In genomic region chr4:91375372-91375687, GRCm38 (mm10) we compare ENCODE assay signal across 10 mouse cellular contexts. TPM values are rescaled to one million over a fixed set of nuclear protein-coding genes. Genes with fewer than 3 reads are reported as not detected.
DNase-seq lines count a peak whose midpoint lies in the region; ATAC-seq and TF ChIP-seq lines count a peak whose summit lies in the region.
"Had no signal": no experiment of that assay in that cellular context is flagged by ENCODE, and none has a peak within 500 bp of the region (broad histone marks: within the 10 kb centered on the region; RNA-seq: fewer than 3 reads in every experiment).

No protein-coding gene starts in this region.

- H3K9me3 ChIP-seq in heart, embryonic 11.5 days (replicated peaks; ENCODE audit: control insufficient read depth, low read length): no peaks in the 10 kb centered on the region
- no peaks in the 10 kb centered on the region for H3K9me3 ChIP-seq in hindbrain, embryonic 10.5 days
- H3K9me3 ChIP-seq in midbrain, embryonic 11.5 days (ENCODE audit: control insufficient read depth, low read length): no peaks in the 10 kb centered on the region

- no peaks in the 10 kb centered on the region for H3K36me3 ChIP-seq in heart, embryonic 11.5 days (ENCODE audit: control insufficient read depth, insufficient read depth, low read length)
- H3K36me3 ChIP-seq in hindbrain, embryonic 10.5 days: no peaks in the 10 kb centered on the region
- H3K36me3 ChIP-seq in midbrain, embryonic 11.5 days (ENCODE audit: control insufficient read depth, insufficient read depth, low read length): no peaks in the 10 kb centered on the region

- H3K9ac ChIP-seq in heart, embryonic 11.5 days (ENCODE audit: low read depth, low read length): no peak overlapping the region
- H3K9ac ChIP-seq in midbrain, embryonic 11.5 days (ENCODE audit: low read length): peak overlapping the region; percentile 66

- H3K4me3 ChIP-seq in heart, embryonic 11.5 days (ENCODE audit: low read depth, low read length): peak overlapping the region; percentile 43
- H3K4me3 ChIP-seq in bone marrow macrophage, adult 2 months (ENCODE audit: insufficient read depth, low read length): peak overlapping the region; percentile 61
- peak overlapping the region; percentile 82 for H3K4me3 ChIP-seq in hindbrain, embryonic 10.5 days
- peak overlapping the region; percentile 67 for H3K4me3 ChIP-seq in midbrain, embryonic 11.5 days (ENCODE audit: low read depth, low read length)

- H3K27ac ChIP-seq in heart, embryonic 11.5 days (ENCODE audit: low read depth, low read length): no peak overlapping the region
- no peak overlapping the region for H3K27ac ChIP-seq in bone marrow macrophage, adult 2 months (ENCODE audit: insufficient read depth, low read depth, low read length)
- peak overlapping the region; percentile 88 for H3K27ac ChIP-seq in hindbrain, embryonic 10.5 days
- peak overlapping the region; percentile 37; the same call in 1 of the 2 replicates for H3K27ac ChIP-seq in midbrain, embryonic 11.5 days (ENCODE audit: low read depth, low read length)

- H3K4me1 ChIP-seq in heart, embryonic 11.5 days (ENCODE audit: control insufficient read depth, insufficient read depth, low read length): peaks cover 9% of the 10 kb centered on the region; the same call in 1 of the 2 replicates
- no peaks in the 10 kb centered on the region for H3K4me1 ChIP-seq in bone marrow macrophage, adult 2 months (ENCODE audit: control insufficient read depth, insufficient read depth, low read length)
- H3K4me1 ChIP-seq in hindbrain, embryonic 10.5 days (replicated peaks): peaks cover 46% of the 10 kb centered on the region
- H3K4me1 ChIP-seq in midbrain, embryonic 11.5 days (ENCODE audit: control insufficient read depth, insufficient read depth, low read length): peaks cover 29% of the 10 kb centered on the region

- peak overlapping the region; percentile 79 for H3K4me2 ChIP-seq in heart, embryonic 11.5 days
- H3K4me2 ChIP-seq in midbrain, embryonic 11.5 days: peak overlapping the region; percentile 99

- no peak for ATAC-seq in heart, embryonic 11.5 days (replicated peaks; ENCODE audit: insufficient number of reproducible peaks, low FRiP score, low TSS enrichment)
- no peak for ATAC-seq in midbrain, embryonic 11.5 days (ENCODE audit: low FRiP score)
- no peak for ATAC-seq in erythroblast, adult 5-6 weeks (replicated peaks; ENCODE audit: low FRiP score, poor library complexity, severe bottlenecking)
- ATAC-seq in frontal cortex, adult (ENCODE audit: low TSS enrichment): no peak

- 1% methylated on average over 7 of the region's 7 CpGs for WGBS in heart, embryonic 11.5 days (ENCODE audit: insufficient replicate concordance)
- WGBS in hindbrain, embryonic 10.5 days: 0% methylated on average over 7 of the region's 7 CpGs
- 0% methylated on average over 7 of the region's 7 CpGs for WGBS in midbrain, embryonic 11.5 days

- TF ChIP-seq POLR2A in bone marrow macrophage, adult 2 months (IDR thresholded peaks at IDR 0.05; ENCODE audit: borderline replicate concordance, low read depth, low read length): no peak

- H3K27me3 ChIP-seq in heart, embryonic 11.5 days (ENCODE audit: control insufficient read depth, insufficient read depth, low read length): peaks cover 49% of the 10 kb centered on the region
- peaks cover 51% of the 10 kb centered on the region for H3K27me3 ChIP-seq in hindbrain, embryonic 10.5 days (ENCODE audit: insufficient read depth, poor library complexity, severe bottlenecking)
- H3K27me3 ChIP-seq in midbrain, embryonic 11.5 days (ENCODE audit: control insufficient read depth, insufficient read depth, low read length): peaks cover 15% of the 10 kb centered on the region
- H3K27me3 ChIP-seq: CH12.LX had no signal

- DNase-seq in heart, postnatal 4 days: no peak
- DNase-seq in hindbrain, embryonic 10.5 days (ENCODE audit: low spot score): peak; percentile 51
- DNase-seq in midbrain, embryonic 11.5 days (ENCODE audit: low spot score, missing footprints): no peak
- no peak for DNase-seq in ovary, adult 18-20 months (ENCODE audit: low spot score)
- DNase-seq: thymus, postnatal 14 days had no signal

- TF ChIP-seq CTCF in bone marrow macrophage, adult 2 months (IDR thresholded peaks at IDR 0.05; ENCODE audit: low read depth, low read length): no peak

RNA-seq across cellular contexts. Expression of gene Elavl2, which starts 25.3 kb away (rescaled TPM):
- polyA plus RNA-seq in heart, embryonic 11.5 days (2014; fragmentation: Nextera tagmentation; extraction: Ambion mirVana): 2.3 and 2.5 TPM in 2 replicates
- 1 to 10 TPM; 2.3 to 2.7 TPM for total RNA-seq in heart, postnatal 4 days (2021)
- polyA plus RNA-seq in bone marrow macrophage, adult 2 months (2012; ENCODE audit: insufficient read depth, insufficient read length, missing spikeins): not detected in 2 replicates
- polyA plus RNA-seq in hindbrain, embryonic 10.5 days (2016; fragmentation: Nextera tagmentation; extraction: Ambion mirVana): 45.8 and 57.4 TPM in 2 replicates
- 93.7 and 103 TPM in 2 replicates for polyA plus RNA-seq in midbrain, embryonic 11.5 days (2014; fragmentation: Nextera tagmentation; extraction: Ambion mirVana)
- not detected in 2 replicates for total RNA-seq in erythroblast, adult 5-6 weeks (2015; ENCODE audit: low replicate concordance)
- total RNA-seq in erythroblast, adult 5-6 weeks (2017; ENCODE audit: low replicate concordance): not detected in 2 replicates
- total RNA-seq: CH12.LX had no signal

Comparison
In these comparisons a context has a peak if more than half of its experiments do, and no peak if none do; other contexts are left out.
1. H3K27ac ChIP-seq: peak in hindbrain, embryonic 10.5 days (single experiment) and midbrain, embryonic 11.5 days (single experiment); none in heart, embryonic 11.5 days (single experiment) and bone marrow macrophage, adult 2 months (single experiment).
2. RNA of gene Elavl2, which starts 25.3 kb away (polyA plus RNA-seq): 93.7 to 103 TPM in midbrain, embryonic 11.5 days and 45.8 to 57.4 TPM in hindbrain, embryonic 10.5 days; 2.3 to 2.5 TPM in heart, embryonic 11.5 days and not detected in bone marrow macrophage, adult 2 months; every median in the first group is over 10 times any median in the second.
3. Peak in every context shown above with its lines, with median percentiles within 50 percentile points of each other: H3K4me3 ChIP-seq.